Mouse (Mus musculus) ES-E14 (cell line): ENCODE measurements around the gene Hoxa13. TPM values are rescaled to one million over a fixed set of nuclear protein-coding genes. Genes with fewer than 3 reads are reported as not detected.

Experiments
- DNase-seq: peaks from one replicate; pipeline ENCODE4 v3.0.0-alpha.2; 2013; ENCODE audit warnings: low read depth, low spot score
- H3K27ac ChIP-seq: 2 replicates; pipeline ENCODE4 v1.5.1; 2012; ENCODE audit warnings: low read depth, mild to moderate bottlenecking, low read length, moderate library complexity, mixed read lengths; ENCODE audit not compliant: poor library complexity, insufficient read depth, severe bottlenecking
- H3K36me3 ChIP-seq: 2 replicates; pipeline ENCODE4 v1.6.1; 2012; ENCODE audit warnings: mild to moderate bottlenecking, low read length, moderate library complexity, mixed read lengths; ENCODE audit not compliant: control insufficient read depth, poor library complexity, insufficient read depth, severe bottlenecking
- H3K4me1 ChIP-seq, 2 experiments: fragments of 150-350 bp in 1 of 2; sonication (generic) in 1 of 2; 2 replicates each; pipeline ENCODE4 v1.6.1; 2012; ENCODE audit warnings: low read length in 2 of 2, mild to moderate bottlenecking in 1 of 2, mixed read lengths in 1 of 2; ENCODE audit not compliant: control insufficient read depth in 2 of 2, insufficient read depth in 2 of 2, poor library complexity in 1 of 2
- H3K4me3 ChIP-seq, 2 experiments: fragments of 150-350 bp in 1 of 2; sonication (generic) in 1 of 2; 2 replicates each; pipeline ENCODE4 v1.5.1; 2012; ENCODE audit warnings: low read length in 2 of 2, low read depth in 1 of 2, mild to moderate bottlenecking in 1 of 2, mixed read lengths in 1 of 2; ENCODE audit not compliant: insufficient read depth in 1 of 2, poor library complexity in 1 of 2, severe bottlenecking in 1 of 2
- H3K9ac ChIP-seq: 2 replicates; pipeline ENCODE4 v1.6.1; 2012; ENCODE audit warnings: low read depth, mild to moderate bottlenecking, low read length, mixed read lengths; ENCODE audit not compliant: poor library complexity, insufficient read depth, severe bottlenecking
- H3K9me3 ChIP-seq: fragments of 150-350 bp; sonication (generic); 2 replicates; pipeline ENCODE4 v1.6.1; 2012; ENCODE audit warnings: low read depth, mild to moderate bottlenecking, low read length; ENCODE audit not compliant: control insufficient read depth, insufficient read depth
- CHD2 ChIP-seq: IDR thresholded peaks from 2 replicates; pipeline ENCODE4 v1.6.1; 2014; ENCODE audit warnings: mild to moderate bottlenecking, low read depth, low read length, inconsistent platforms
- HCFC1 ChIP-seq: IDR thresholded peaks from 2 replicates; pipeline ENCODE4 v1.6.1; 2012; ENCODE audit warnings: low read length, inconsistent platforms, borderline replicate concordance; ENCODE audit not compliant: insufficient read depth
- MAFK ChIP-seq: IDR thresholded peaks from 2 replicates; pipeline ENCODE4 v1.6.1; 2014; ENCODE audit warnings: mild to moderate bottlenecking, low read depth, low read length, inconsistent platforms; ENCODE audit not compliant: insufficient read depth
- ZC3H11A ChIP-seq: IDR thresholded peaks from 2 replicates; pipeline ENCODE4 v1.6.1; 2012; ENCODE audit warnings: low read depth, mild to moderate bottlenecking, inconsistent platforms, low read length, borderline replicate concordance
- ZNF384 ChIP-seq: IDR thresholded peaks from 2 replicates; pipeline ENCODE4 v1.6.1; 2012; ENCODE audit warnings: low read depth, low read length, inconsistent platforms
- in situ Hi-C, 2 experiments: fragments of 600-800 bp; cut with MboI; formaldehyde crosslinking; loops; one replicate each; pipeline ENCODE4 v1.15.1; 2025; ENCODE audit warnings: low sequenced_read_pairs in 2 of 2, inconsistent platforms in 1 of 2; ENCODE audit not compliant: unreplicated experiment in 2 of 2
- total RNA-seq: library from RNA; depleted of rRNA; stranded (reverse); fragments of 300-350 nt; gene quantifications from 2 replicates; pipeline ENCODE4 v1.2.3, GENCODE M21; 2012

Hoxa13 gene
- total RNA-seq, 1 experiment: 0.40 TPM

- no peak overlapping the region for H3K4me3 ChIP-seq
- H3K9ac ChIP-seq: no peak overlapping the region
- H3K4me1 ChIP-seq: 0 out of 4 replicates have a peak, but pooled peaks cover 0 to 2% of the 10 kb centered on the region in 2 experiments
- TF ChIP-seq CHD2 (no peak), MAFK (no peak), ZNF384 (no peak), HCFC1 (no peak), ZC3H11A (no peak)
- H3K36me3 ChIP-seq: no peaks in the 10 kb centered on the region
- no peaks in the 10 kb centered on the region for H3K9me3 ChIP-seq
- no peak overlapping the region for H3K27ac ChIP-seq
- DNase-seq: no peak
- in situ Hi-C loops: loop anchor here in 1 of 2 experiments (25.0 kb wide), 1 partner anchor 560 kb away; no protein-coding TSS in a partner anchor
Observed at GRCm38 (mm10) chr6:52276920-52277319, 16.2 kb upstream of the Hoxa13 start.

GRCm38 (mm10) chr6:52276382-52276781 lies 15.7 kb upstream of the Hoxa13 start:
- TF ChIP-seq HCFC1 (no peak), ZC3H11A (no peak), CHD2 (no peak), MAFK (no peak), ZNF384 (no peak)
- in situ Hi-C loops: loop anchor here in 1 of 2 experiments (25.0 kb wide), 1 partner anchor 561 kb away; no protein-coding TSS in a partner anchor
- Histone ChIP-seq H3K9ac (no peak overlapping the region), H3K36me3 (no peaks in the 10 kb centered on the region), H3K9me3 (no peaks in the 10 kb centered on the region), H3K4me3 (no peak overlapping the region), H3K27ac (no peak overlapping the region), H3K4me1 (0 out of 4 replicates have a peak, but pooled peaks cover 0 to 2% of the 10 kb centered on the region in 2 experiments)
- no peak for DNase-seq

- DNase-seq: no peak
- Histone ChIP-seq H3K36me3 (no peaks in the 10 kb centered on the region), H3K4me3 (no peak overlapping the region), H3K9ac (no peak overlapping the region), H3K4me1 (0 out of 4 replicates have a peak, but pooled peaks cover 0 to 2% of the 10 kb centered on the region in 2 experiments), H3K27ac (no peak overlapping the region), H3K9me3 (no peaks in the 10 kb centered on the region)
- TF ChIP-seq MAFK (no peak), ZC3H11A (no peak), CHD2 (no peak)
- in situ Hi-C loops: loop anchor here in 1 of 2 experiments (25.0 kb wide), 1 partner anchor 562 kb away; no protein-coding TSS in a partner anchor
Observed at GRCm38 (mm10) chr6:52275563-52276280, 15.0 kb upstream of the Hoxa13 start.

GRCm38 (mm10) chr6:52274576-52274975 lies 13.9 kb upstream of the Hoxa13 start:
- H3K9ac ChIP-seq: no peak overlapping the region
- H3K4me3 ChIP-seq: no peak overlapping the region
- in situ Hi-C loops: loop anchor here in 1 of 2 experiments (25.0 kb wide), 1 partner anchor 1013 kb away; the partner anchor contains the start of gene Creb5
- no peak overlapping the region for H3K27ac ChIP-seq
- H3K36me3 ChIP-seq: no peaks in the 10 kb centered on the region
- no peaks in the 10 kb centered on the region for H3K9me3 ChIP-seq
- DNase-seq: no peak
- 0 out of 4 replicates have a peak, but pooled peaks cover 0 to 2% of the 10 kb centered on the region in 2 experiments for H3K4me1 ChIP-seq
- TF ChIP-seq ZNF384: no peak
- TF ChIP-seq HCFC1: no peak
- no peak for TF ChIP-seq MAFK
- TF ChIP-seq CHD2: no peak
- no peak for TF ChIP-seq ZC3H11A
